Mouse (Mus musculus) gastrocnemius, postnatal 4 days (tissue): Measurements from ENCODE around the gene Prkaa1. TPM values are rescaled to one million over a fixed set of nuclear protein-coding genes. Genes with fewer than 3 reads are reported as not detected.

Experiments used
- DNase-seq, 2 experiments: peaks; one replicate each; pipeline ENCODE4 v3.0.0; 2021 to 2022; ENCODE audit warnings: low spot score in 2 of 2, mixed read lengths in 2 of 2
- long read RNA-seq, 2 experiments: library from polyadenylated mRNA; stranded (forward); transcript quantifications; one replicate each; pipeline ENCODE4 v2.0.0; 2021
- total RNA-seq, 2 experiments: library from RNA; stranded (reverse); gene quantifications; 2 replicates each; pipeline ENCODE4 v1.2.3; 2021

The Prkaa1 gene
- total RNA-seq: 10 to 100 TPM; 15.8 to 17.4 TPM
- long read RNA-seq, experiment 1, full-length matches to known transcripts: 9 of 13 reads
- long read RNA-seq, experiment 1, partial matches to known transcripts: 2 of 13 reads
- long read RNA-seq, experiment 1, other reads (novel, unspliced or antisense): 2 of 13 reads
- long read RNA-seq, experiment 2, full-length matches to known transcripts: 12 of 14 reads
- long read RNA-seq, experiment 2, partial matches to known transcripts: 0 of 14 reads
- long read RNA-seq, experiment 2, other reads (novel, unspliced or antisense): 2 of 14 reads

DNA sequence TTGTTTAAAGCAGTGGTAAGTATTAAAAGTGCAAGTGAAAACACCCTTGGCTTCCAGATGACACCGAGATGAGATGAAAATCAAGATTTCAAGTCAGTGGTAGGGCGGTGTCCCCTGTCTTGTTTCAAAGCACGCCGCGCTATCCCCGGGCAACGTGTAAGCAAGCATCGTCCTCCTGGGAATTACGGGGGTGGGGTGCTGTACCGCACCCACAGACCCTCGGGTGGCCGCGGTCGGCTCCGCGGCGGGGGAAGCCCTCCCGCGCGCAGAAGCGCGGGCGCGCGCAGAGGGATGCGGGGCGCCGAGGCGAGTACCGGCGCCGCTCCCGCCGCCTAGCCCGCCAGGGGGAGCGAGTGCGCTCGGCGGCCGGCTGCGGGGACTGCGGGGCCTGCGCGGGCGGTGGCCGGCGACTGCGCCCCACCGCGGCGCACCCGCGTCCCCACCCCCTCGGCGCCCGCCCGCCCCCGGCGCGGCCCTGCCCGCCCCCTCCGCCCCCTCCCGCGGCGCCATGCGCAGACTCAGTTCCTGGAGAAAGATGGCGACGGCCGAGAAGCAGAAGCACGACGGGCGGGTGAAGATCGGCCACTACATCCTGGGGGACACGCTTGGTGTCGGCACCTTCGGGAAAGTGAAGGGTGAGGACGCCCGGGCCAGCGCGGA, at the start of gene Prkaa1:
Gene Prkaa1, plus strand, starts transcription at position 501 of the 660 bp plus-strand sequence.
- peak; percentile 61 to 81 for DNase-seq

DNA sequence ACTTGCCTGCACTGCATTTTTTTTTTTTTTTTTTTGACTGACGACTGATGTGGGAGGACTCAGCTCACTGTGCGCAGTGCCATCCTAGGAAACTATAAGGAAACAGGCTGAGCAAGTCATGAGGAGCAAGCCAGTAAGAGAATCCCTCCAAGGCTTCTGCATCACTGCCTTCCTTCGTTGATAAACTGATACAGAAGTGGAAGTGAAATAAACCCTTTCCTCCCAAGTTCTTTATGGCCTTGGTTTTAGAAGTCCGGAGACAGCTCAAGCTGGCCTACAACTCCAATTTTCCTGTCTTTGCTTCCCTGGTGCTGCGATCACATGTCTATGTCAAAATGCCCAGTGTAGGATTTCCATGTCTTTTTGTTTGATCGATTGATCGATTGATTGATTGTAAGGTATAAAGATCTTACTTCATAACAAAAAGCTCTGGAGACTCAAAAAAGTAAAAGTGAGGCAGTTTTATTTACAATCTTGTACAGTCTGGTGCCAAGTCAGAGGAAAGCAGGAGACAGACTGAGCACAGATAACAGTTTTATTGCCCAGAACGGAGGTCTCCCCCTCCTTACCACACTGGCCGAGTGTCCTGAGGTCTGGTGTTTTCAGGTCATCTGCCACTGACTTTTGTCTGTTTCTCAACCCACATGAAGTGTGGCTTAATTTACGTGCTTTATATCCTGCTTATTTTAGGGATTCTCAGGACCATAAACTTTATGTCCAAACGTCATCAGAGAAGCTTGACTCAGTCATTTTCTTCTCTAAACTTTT, 47.9 kb upstream of the Prkaa1 start:
- no peak for DNase-seq

DNA sequence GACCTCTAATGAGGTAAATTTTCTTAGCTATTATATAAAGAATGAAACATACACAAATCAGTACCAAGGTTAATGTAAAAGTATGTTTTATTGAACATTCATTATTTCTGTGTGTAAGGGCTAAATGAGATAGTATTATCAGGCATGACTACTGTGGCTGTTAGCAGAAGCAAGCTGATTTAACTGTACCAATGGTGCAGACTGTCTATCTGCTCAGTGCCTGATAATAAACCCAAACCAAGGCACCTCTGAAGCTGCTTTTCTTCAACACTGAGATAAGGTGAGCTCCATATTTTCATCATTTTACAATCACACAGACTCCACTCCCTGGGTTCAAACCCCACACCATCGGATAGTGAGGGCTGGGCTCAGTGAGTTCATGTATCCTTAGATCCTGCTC, 46.3 kb upstream of the Prkaa1 start:
- no peak for DNase-seq

DNA sequence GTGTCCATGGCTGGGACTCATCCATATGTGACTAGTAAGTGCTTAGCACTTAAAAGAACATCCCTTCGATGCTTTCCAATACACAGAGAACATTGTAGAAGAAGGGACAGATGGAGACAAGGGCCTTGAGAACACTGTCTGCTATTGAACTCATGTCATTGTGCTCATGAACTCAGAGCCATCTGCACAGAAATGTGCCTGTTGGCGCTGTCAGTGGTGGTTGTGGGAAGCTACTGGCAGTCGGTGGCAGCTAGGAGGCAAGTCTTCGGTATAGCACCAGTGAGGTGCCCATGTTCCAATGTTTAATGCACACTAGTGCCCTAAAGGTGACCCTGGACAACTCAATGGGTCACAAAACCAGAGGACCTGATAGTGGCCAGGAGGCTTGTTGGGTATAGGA, 41.3 kb upstream of the Prkaa1 start:
- DNase-seq: no peak

DNA sequence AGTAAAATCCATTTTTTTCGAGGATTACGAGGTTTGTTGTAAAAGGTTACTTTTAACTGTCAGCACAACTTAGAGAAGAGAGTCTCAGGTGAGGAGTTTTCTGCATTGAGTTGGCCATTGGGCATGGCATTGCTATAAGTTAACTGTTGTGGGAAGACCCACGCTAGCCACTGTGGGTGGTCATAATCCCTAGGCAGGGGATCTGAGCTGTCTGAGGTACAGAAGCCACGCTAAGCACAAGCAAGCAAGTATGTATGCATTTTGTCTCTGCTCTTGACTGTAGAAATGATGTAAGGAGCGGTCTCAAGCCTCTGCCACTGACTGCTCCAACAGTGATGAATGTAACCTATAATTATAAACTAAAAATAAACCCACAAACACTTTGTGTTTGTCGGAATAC, 37.8 kb upstream of the Prkaa1 start:
- no peak for DNase-seq

DNA sequence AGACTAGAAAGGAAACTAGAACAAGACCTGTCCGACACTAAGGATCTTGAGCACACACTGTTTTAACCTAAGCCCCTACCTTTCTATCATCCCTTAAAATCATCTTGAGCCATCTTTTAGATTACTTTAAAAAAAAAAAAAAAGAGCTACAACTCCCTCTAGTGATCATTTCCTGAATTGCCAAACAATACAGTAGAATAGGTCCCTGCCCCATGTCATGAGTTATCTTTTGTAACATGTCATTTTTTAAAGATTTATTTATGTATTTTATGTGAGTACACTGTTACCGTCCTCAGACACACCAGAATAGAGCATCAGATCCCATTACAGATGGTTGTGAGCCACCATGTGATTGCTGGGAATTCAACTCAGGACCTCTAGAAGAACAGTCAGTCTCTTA, 37.4 kb upstream of the Prkaa1 start:
- DNase-seq: no peak

DNA sequence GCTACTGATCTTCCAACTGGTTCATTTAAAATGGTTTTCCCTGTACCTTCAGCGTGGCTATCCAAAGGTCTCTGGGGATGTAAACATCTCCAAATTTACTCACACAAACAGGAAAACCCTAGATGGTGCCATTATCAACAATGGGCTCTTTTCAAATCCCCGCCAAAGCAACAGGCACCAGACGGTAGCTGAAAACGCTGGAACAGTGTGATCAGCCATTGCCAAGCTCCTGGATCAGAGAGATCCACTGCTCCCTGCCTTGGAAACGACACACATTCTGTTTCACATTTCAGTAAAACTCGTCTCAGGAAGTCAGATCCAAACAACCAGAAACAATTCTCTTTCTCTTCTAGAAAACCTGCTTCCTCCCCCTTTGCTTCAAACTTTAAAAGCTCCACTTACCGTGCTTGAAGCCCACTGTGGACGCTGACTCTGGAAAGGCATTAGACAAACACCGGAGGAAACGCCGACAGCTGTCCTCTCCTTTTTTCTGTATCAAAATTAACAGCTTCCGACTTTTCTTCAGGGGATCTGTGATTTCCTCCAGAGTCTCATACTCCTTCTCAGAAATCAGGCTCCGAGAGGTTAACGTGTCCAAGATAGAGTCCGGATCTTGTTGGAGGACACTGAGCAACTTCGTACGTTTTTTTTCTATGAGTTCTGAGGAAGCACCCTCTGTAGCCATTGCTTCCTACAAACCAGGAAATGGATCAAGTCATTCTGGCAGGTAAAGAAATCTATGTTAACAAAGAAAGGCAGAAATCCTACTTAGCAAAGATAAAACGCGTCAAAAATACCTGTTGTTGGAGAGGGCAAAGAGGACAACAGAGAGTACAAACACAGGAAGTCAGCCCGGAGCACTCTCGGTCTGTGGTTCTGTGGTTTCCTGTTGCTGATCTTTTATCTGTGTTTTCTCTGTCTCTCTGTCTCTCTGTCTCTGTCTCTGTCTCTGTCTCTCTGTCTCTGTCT, 35.7 kb upstream of the Prkaa1 start, which contains the start of gene Card6:
Gene Card6, minus strand, starts transcription at position 854 of the 969 bp plus-strand sequence.
- no peak for DNase-seq

DNA sequence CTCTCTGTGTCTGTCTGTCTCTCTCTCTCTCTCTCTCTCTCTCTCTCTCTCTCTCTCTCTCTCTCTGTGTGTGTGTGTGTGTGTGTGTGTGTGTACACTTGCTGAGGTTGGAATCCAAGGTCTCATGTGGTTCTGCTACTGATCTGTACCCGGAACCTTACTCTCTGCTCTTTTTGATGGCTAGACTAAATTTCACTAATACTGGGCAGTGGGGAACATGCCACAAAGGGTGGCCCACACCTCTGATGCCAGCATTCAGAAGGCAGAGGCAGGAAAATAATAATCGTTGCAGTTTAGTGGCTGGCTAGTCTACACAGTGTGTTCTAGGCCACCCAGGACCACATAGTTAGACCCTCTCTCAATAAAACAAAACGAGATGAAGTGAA, 35.0 kb upstream of the Prkaa1 start:
- DNase-seq: no peak

DNA sequence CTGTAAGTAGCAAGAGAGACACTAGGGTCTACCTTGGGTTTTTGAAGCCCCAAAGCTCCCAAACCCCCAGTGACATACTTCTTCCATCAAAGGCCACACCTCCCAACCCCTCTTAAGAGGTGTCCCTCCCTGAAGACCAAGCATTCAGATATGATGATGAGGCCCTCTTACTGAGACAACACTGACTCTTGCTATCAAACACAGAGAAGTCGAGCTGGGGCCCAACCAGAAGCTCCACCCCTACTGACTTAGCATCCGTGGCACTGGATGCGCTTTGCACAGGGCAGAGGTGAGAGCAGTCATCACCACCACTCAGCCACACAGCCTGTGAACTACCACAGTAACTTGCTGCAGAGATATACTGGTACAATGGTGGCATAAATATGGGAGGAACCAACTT, 31.0 kb upstream of the Prkaa1 start:
- DNase-seq: no peak

DNA sequence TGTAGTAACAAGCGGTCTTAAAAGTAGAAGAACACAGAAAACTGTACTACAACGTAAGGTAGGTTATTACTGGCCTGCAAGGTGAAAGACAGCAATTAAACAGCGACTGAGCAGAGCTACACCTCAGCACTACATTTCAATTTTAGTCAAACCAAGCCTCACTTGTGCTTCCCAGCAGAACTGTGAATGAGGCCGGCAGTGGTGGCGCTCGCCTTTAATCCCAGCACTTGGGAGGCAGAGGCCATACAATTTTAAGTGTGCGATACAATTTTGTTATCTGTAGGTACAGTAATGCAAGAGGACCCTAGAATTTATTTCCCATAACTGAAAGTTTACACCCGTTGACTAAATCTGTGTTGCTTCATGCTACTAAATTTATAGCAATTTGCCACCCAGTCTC, 28.5 kb upstream of the Prkaa1 start:
- no peak for DNase-seq

DNA sequence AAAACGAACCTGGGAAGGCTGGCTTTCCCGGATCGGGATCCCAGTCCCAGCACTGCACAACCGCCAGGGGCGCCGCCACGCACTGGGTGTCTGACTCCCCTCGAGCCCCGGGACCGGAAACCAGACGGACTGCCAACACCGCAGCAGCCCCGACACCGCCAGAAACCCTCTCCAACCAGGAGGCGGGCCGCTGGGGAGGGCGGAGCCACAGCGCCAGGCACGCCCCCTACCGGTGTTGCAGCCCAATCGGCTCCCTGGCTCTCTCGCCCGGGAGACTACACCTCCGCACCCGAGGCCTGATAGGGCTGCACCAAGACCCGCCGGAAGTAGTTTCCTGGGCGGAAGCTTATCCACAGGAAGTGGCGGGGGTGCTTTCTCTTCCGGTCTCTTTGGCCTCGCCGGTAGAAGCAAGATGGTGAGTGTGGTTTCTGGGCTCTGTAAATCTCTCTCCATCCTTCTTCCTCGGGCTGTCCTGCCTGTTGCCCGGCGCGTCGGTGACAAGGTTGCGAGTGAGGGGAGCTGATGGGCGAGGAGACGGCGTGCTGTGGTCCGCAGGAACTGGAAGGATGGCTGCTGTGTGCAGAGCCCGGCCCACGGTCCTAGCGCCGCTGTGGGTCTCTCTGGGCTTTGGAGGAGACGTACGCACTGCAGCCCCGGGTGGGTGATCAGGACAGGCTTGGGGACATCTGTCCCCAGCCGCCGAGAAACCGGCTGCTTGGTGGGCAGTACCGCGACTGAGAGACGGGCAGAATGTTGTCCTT, 27.2 kb upstream of the Prkaa1 start, which contains the start of gene Rpl37:
Gene Rpl37, plus strand, starts transcription at position 376 of the 761 bp plus-strand sequence.
- DNase-seq: peak; percentile 99

DNA sequence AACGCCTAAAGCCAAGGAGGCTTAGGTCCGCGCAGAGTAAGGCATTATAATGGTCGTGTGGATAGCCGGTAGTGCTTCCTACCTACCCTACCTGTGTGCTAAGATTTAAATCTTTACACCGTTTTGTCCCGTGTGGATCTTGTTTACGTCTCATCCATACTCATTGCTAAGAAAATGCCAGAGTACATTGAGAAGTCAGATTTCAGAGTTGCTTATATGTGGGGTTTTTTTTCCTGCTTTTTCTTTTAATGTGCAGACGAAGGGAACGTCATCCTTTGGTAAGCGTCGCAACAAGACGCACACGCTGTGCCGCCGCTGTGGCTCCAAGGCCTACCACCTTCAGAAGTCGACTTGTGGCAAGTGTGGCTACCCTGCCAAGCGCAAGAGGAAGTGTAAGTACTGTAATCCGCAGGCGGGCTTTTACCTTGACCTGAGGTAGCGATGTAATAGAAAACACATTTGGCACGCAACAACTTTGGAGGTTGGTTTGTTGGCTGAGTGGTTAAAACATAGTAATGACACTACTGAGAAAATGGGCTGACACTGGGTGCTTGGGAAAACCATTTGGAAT, 26.5 kb upstream of the Prkaa1 start:
- no peak for DNase-seq

DNA sequence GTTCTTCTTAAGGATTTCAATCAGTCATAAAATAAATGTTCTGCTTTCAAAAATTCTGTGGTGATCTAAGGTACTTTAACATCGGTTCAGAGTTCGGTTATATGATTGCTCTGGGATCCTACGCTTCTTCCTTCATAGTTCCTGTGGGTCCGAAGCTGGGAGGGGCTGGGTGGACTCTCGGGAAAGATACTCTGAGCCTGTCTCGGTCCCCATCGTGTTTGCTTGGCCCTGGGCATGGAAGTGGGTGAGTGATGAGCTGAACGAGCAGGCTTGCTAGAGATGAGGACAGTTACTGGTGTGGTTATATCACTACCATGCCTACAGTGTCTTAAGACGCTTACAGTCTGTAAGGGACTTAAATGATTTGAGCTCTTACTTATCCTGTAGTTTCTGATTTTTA, 25.0 kb upstream of the Prkaa1 start:
- no peak for DNase-seq

DNA sequence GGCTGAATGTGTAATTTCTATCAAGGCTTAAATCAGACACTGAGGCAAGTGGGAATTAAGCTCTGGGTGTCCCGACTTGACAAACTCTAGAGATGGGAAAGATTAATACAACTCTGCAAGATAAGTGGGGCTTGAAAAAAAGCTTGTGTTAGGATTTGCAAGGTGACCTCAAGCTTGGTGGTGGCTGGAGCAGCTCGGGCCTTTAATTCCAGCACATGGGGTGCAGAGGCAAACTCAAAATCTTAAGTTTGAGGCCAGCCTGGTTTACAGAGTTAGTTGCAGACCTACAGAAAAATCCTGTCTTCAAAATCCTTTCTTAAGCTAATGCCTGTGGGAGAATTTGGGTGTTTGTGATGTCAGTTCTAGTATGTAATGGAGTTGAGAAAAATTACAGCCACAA, 24.5 kb upstream of the Prkaa1 start:
- no peak for DNase-seq

DNA sequence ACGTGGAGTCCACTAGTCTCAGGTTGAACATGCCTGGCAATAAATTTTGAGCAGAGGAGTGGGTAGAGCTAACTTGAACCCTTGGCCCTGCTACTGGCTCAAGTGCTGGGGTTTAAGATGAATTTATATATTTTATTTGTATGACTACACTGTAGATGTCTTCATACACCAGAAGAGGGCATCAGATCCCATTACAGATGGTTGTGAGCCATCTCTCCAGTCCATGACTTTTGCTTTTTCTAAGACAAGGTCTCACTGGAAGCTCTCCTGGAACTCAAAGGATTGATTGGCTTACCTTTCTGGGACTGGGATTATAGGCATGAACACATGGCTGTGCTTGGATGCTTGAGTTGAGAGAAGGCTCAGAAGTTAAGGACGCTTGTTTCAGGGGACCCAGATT, 24.0 kb upstream of the Prkaa1 start:
- no peak for DNase-seq

DNA sequence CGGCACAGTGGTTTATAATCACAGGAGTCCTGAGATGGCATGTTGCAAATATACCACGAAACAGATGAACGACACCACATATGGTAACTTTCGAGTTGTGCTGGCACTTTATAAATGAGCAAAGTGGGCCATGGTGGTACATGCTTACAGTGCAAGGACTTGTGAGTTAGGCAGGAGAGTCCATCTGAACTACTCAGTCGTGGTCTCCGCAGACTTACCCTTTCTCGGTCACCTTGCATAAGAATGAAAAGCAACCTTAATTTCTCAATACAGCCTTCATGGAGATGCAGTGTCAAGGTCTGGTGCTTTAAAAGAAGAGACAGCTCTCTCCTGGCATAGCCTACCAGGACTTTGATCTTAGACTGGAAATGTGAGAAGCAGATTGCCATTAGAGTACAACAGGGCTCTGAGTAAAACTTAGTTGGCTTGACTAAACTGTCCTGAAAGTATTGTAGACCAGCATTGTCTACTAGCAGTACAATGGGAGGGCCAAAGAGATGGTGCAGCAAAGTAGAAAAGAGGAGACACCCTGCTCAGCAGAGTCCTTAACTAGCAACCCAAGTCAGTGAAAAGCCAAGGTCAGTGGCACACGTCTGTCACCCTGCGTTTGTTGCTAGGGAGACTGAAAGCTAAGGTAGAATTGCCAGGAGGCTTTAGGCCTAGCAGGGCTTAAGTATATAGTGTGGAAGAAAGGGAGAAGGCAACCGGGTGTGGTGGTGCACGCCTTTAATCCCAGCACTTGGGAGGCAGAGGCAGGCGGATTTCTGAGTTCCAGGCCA, 21.9 kb upstream of the Prkaa1 start:
- no peak for DNase-seq

DNA sequence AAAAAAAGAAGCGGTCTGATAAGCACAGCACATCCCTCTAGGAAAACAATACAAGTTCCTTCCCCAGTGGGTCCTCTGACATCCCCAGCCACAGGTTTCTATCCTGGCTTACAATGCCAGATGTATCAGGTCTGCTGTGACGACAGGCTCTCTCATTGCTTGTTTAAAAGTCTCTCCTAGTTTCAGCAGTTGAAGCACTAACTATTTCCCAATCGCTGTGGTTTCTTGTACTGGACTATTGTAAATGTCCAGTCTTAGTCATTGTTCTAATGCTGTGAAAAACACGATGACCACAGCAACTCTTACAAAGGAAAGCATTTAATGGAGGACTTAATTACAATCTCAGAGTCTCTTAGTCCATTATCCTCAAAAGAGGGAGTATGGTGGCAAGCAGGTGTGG, 17.2 kb upstream of the Prkaa1 start:
- DNase-seq: no peak

DNA sequence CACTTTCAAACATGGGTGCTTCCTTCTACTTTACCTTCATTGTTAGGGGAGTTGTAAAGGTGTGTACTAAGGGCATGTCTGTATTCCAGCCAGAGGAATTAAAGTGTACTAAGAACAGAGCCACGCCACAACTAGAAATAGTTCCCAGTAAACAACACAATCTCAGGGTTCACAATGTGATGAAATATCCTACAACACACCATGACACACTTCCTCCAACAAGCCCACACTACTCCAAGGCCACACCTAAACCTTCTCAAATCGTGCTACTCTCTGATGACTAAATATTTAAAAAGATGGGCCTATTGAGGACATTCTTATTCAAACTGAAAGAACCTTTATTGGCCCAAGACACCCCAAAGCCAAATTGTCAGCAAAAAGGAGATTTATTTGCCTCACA, 16.2 kb upstream of the Prkaa1 start:
- DNase-seq: no peak
